Mouse (Mus musculus): Measurements from ENCODE around the gene Ntn1. TPM values are rescaled to one million over a fixed set of nuclear protein-coding genes. Genes with fewer than 3 reads are reported as not detected.

Ntn1 gene
- polyA plus RNA-seq (2014; fragmentation: Illumina TruSeq; extraction: RNeasy Lipid Tissue Mini Kit (QIAGEN cat#74804); ENCODE audit: low read depth, low replicate concordance) = 3.4 TPM

DNA sequence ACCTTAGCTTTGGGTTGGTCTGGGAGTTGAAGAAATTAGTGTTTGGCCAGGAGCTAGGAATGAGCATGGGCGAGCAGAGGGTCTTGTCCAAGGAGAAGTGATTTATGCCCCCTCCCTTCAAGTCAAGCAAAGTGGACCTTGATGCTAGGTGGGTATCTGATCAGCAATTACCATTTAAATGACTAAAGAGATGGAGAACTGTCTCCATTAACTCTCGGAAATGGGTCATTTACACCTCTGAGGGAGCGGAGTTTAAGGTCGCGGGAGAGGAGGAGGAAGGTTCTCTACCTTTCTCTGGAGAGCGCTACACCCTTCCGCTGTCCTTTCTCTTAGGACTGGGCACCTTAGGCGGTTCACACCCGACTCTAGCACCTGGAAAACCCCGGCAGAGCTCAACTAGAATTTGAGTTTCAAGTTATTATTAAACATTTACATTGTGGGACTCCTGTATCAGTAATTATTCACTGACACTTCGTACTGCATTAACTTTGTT, at the start of gene Ntn1:
Gene Ntn1 (minus strand): TSS at position 97 of the 493 bp plus-strand sequence.

GRCm38 (mm10) chr11:68431699-68432360, 31.2 kb upstream of the Ntn1 start, which contains the start of gene Pik3r5:
Gene Pik3r5 (plus strand): TSS chr11:68432121.

Other genes with a start within 250 kb of the Ntn1 start
- gene Pik3r5, start 31.3 kb upstream of the Ntn1 start, polyA plus RNA-seq (2014; fragmentation: Illumina TruSeq; extraction: RNeasy Lipid Tissue Mini Kit (QIAGEN cat#74804); ENCODE audit: low read depth, low replicate concordance) = 0.16 TPM
- 0.53 TPM for gene Pik3r6, start 102.2 kb upstream of the Ntn1 start, polyA plus RNA-seq (2014; fragmentation: Illumina TruSeq; extraction: RNeasy Lipid Tissue Mini Kit (QIAGEN cat#74804); ENCODE audit: low read depth, low replicate concordance)
- gene Mfsd6l, start 155.4 kb upstream of the Ntn1 start, polyA plus RNA-seq (2014; fragmentation: Illumina TruSeq; extraction: RNeasy Lipid Tissue Mini Kit (QIAGEN cat#74804); ENCODE audit: low read depth, low replicate concordance) = not detected
- not detected for gene Ccdc42, start 186.2 kb upstream of the Ntn1 start, polyA plus RNA-seq (2014; fragmentation: Illumina TruSeq; extraction: RNeasy Lipid Tissue Mini Kit (QIAGEN cat#74804); ENCODE audit: low read depth, low replicate concordance)

All from kidney, adult 10 weeks (tissue).